Mouse (Mus musculus) G1E (cell line): ENCODE measurements at regions not wholly inside any gene's neighbourhood (a gene's known extent, or its start where the extent isn't known, plus 50 kb on each side); places are given as distances from the start of the nearest gene placed in this dataset.
"Not testable (repeated sequence)": the region's sequence is repeated elsewhere in the genome, so short reads cannot be mapped to it uniquely, and the experiment has no call there.

Experiments used
- ATAC-seq: 2 replicates; pipeline ENCODE4 v1.8.0; 2016; ENCODE audit warnings: mild to moderate bottlenecking; ENCODE audit not compliant: insufficient number of reproducible peaks, poor library complexity, low FRiP score, severe bottlenecking; ENCODE audit errors: extremely low read depth
- DNase-seq: peaks from one replicate; pipeline ENCODE4 v3.0.0; 2012; ENCODE audit warnings: low spot score
- H3K27me3 ChIP-seq: 2 replicates; pipeline ENCODE4 v1.6.1; 2012; ENCODE audit warnings: mild to moderate bottlenecking, low read length, inconsistent platforms; ENCODE audit not compliant: insufficient read depth
- H3K36me3 ChIP-seq: replicated peaks from 2 replicates; pipeline ENCODE3; 2012; ENCODE audit warnings: mild to moderate bottlenecking, inconsistent platforms
- H3K4me1 ChIP-seq: 2 replicates; pipeline ENCODE4 v1.6.1; 2012; ENCODE audit warnings: low read depth, low read length, inconsistent platforms, mixed read lengths; ENCODE audit not compliant: insufficient read depth
- H3K4me3 ChIP-seq: 2 replicates; pipeline ENCODE4 v1.5.1; 2012; ENCODE audit warnings: low read depth, mild to moderate bottlenecking, inconsistent platforms, low read length, moderate library complexity, mixed read lengths
- H3K9me3 ChIP-seq: replicated peaks from 2 replicates; pipeline ENCODE4 v1.6.1; 2012; ENCODE audit warnings: inconsistent platforms
- CTCF ChIP-seq: IDR thresholded peaks from 2 replicates; pipeline ENCODE4 v1.5.1; 2012; ENCODE audit warnings: low read depth, low read length, inconsistent platforms, mixed read lengths
- GATA1 ChIP-seq: IDR thresholded peaks from 2 replicates; pipeline ENCODE4 v1.6.1; 2012; ENCODE audit warnings: borderline replicate concordance, low read length, inconsistent platforms, mixed read lengths
- GATA2 ChIP-seq: IDR thresholded peaks from 2 replicates; pipeline ENCODE4 v1.6.1; 2012; ENCODE audit warnings: low read depth, low read length, inconsistent platforms, borderline replicate concordance
- POLR2AphosphoS5 ChIP-seq: IDR thresholded peaks from 2 replicates; pipeline ENCODE4 v1.6.1; 2012; ENCODE audit warnings: low read depth, low read length, inconsistent platforms; ENCODE audit not compliant: insufficient replicate concordance
- TAL1 ChIP-seq: conservative IDR thresholded peaks from 2 replicates; pipeline ENCODE4 v1.6.1; 2012; ENCODE audit warnings: low read depth, low read length, inconsistent platforms, mixed read lengths

DNA sequence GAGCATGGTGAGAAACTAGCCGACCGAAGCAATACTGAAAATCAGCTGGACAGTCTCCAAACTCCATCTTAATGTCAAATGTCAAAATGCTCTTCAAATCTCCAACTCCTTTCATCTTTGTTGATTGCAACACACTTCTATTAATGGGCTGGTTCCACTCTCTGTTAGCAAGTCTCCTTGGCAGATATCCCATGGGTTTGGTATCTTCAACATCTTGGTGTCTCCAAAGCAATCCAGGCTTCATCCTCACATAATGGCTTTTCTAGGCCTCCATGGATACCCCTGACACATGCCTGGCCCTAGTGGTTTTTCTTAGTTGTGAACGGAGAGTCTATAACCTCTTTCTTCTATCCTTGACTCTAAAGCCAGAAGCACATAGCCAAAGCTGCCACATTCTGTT, 118.0 kb upstream of the Ppp6c start:
- peaks cover 6% of the 10 kb centered on the region; the same call in 1 of the 2 replicates for H3K4me1 ChIP-seq
- TF ChIP-seq GATA1 (no peak), GATA2 (no peak), POLR2AphosphoS5 (no peak), CTCF (no peak), TAL1 (no peak)
- no peaks in the 10 kb centered on the region for H3K9me3 ChIP-seq
- no peak overlapping the region for H3K4me3 ChIP-seq
- H3K27me3 ChIP-seq = no peaks in the 10 kb centered on the region; the same call in 1 of the 2 replicates
- no peaks in the 10 kb centered on the region for H3K36me3 ChIP-seq
- ATAC-seq = no peak
- no peak for DNase-seq

DNA sequence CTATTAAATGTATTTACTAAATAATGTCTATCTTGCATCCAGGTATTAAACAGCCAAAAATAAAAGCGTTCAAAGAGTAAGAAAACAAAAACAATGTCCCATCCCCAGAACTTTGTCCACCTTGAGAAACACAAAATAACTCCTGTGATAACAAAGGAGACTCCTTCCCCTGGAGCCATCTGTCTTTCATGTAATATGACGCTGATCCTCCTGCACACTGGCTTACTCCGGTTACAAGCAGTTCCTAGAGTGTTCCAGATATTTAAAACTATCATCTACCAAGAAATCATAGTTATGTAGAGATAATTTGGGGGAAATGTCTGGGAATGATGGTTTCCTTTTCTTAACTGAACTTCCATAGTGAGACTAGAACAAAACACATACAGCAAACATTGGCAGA, 114.2 kb upstream of the Ppp6c start:
- H3K36me3 ChIP-seq = no peaks in the 10 kb centered on the region
- no peak for ATAC-seq
- peaks cover 14% of the 10 kb centered on the region for H3K4me1 ChIP-seq
- TF ChIP-seq GATA2 (no peak), TAL1 (no peak), CTCF (no peak), GATA1 (no peak), POLR2AphosphoS5 (no peak)
- no peak overlapping the region for H3K4me3 ChIP-seq
- no peaks in the 10 kb centered on the region; the same call in 1 of the 2 replicates for H3K27me3 ChIP-seq
- no peaks in the 10 kb centered on the region for H3K9me3 ChIP-seq
- no peak for DNase-seq

- no peaks in the 10 kb centered on the region; the same call in 1 of the 2 replicates for H3K27me3 ChIP-seq
Measured at GRCm38 (mm10) chr2:39338832-39339649, 112.8 kb upstream of the Ppp6c start.

DNA sequence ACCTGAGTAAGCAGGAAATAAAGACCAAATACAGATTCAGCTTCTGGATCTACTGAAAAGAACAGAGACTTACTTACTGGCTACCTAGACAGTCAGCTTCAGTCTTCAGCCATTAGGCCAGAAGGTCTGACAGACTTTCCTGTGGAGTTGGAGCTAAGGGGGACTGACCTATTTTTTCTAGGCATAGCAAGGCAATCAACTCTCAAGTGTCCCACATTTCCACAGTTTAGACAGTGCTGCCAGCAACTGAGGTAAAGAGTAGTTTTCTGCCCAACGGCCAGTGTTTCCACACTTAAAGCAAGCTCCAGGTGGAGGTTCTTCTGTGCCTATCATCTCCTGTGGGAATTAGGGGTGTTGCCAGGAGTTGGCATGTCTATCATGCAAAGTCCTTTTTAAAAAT, 111.3 kb upstream of the Ppp6c start:
- ATAC-seq (no peak), DNase-seq (no peak)
- Histone ChIP-seq H3K9me3 (no peaks in the 10 kb centered on the region), H3K27me3 (no peaks in the 10 kb centered on the region), H3K36me3 (no peaks in the 10 kb centered on the region), H3K4me3 (no peak overlapping the region), H3K4me1 (peaks cover 14% of the 10 kb centered on the region)
- no peak for TF ChIP-seq POLR2AphosphoS5
- TF ChIP-seq GATA1 = no peak
- no peak for TF ChIP-seq TAL1
- no peak for TF ChIP-seq GATA2
- TF ChIP-seq CTCF = no peak

More at GRCm38 (mm10) chr2:39338832-39339649, 112.8 kb upstream of the Ppp6c start:
- peaks cover 14% of the 10 kb centered on the region for H3K4me1 ChIP-seq
- H3K36me3 ChIP-seq = no peaks in the 10 kb centered on the region
- ATAC-seq (no peak), DNase-seq (no peak)
- no peak overlapping the region; the same call in 1 of the 2 replicates for H3K4me3 ChIP-seq
- TF ChIP-seq POLR2AphosphoS5 (no peak), CTCF (no peak), GATA1 (no peak), TAL1 (no peak), GATA2 (no peak)
- H3K9me3 ChIP-seq = no peaks in the 10 kb centered on the region

DNA sequence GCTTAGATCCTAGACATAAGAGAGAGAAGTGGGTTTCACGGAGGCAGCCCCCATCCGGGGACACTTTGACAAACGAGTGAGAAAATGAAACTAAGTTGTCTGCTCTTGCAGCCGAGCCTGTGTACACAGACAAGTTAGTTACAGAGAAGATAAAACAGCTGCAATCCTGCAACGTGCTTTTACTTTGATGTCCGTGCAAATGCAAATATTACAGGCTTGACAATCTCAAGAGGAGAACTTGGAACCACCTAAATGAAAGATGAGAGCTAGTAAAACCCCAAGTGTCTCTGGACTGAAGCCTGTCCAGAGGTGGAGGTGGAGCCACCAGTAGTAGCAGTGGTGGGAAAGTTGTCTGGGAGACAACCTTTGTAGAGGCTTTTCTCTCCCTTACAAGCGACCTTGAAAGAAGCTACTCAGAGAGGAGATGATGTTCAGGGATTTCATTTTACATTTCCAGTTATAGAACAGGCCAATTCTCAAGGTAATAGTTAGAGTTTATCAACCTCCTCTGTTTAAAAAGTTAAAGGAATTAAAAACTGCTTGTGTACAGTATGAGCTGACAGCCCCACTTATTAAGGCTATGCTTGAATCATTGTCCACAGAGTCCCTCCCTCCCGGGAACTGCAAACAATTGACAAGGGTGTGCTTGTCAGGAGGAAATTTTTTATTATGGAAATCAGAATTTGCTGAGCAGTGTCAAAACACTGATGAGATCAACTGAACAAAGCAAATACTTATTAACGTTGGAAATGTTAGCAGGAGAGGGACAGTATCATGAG, 99.7 kb upstream of the Ppp6c start:
- Histone ChIP-seq H3K9me3 (no peaks in the 10 kb centered on the region), H3K36me3 (no peaks in the 10 kb centered on the region), H3K4me1 (peaks cover 38% of the 10 kb centered on the region), H3K4me3 (peak overlapping the region; percentile 56; the same call in 1 of the 2 replicates), H3K27me3 (no peaks in the 10 kb centered on the region)
- no peak for DNase-seq
- peak; percentile 59 for ATAC-seq
- no peak for TF ChIP-seq POLR2AphosphoS5

DNA sequence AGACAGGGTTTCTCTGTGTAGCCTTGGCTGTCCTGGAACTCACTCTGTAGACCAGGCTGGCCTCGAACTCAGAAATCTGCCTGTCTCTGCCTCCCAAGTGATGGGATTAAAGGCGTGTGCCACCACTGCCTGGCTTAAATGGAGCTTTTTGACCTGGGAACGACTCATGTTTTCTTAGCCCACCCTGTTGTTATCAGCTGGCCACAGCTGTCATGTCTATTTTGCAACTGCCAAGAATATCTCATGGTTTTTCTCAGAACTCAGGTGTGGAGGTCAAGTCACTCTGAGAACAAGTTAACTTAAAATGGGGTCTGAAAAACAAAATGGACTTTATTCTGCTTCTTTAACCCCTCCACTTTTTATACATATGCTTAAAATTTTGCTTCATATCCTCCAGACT, 98.9 kb upstream of the Ppp6c start:
- ATAC-seq = peak; percentile 72
- H3K4me1 ChIP-seq = peaks cover 38% of the 10 kb centered on the region
- H3K36me3 ChIP-seq, H3K9me3 ChIP-seq, H3K27me3 ChIP-seq: not testable (repeated sequence)
- peak; percentile 73 for TF ChIP-seq TAL1
- H3K4me3 ChIP-seq = peak overlapping the region; percentile 56; the same call in 1 of the 2 replicates
- DNase-seq = peak; percentile 12
